ENCODE assay signal across 9 mouse cellular contexts in genomic region chr15:27997917-27998316, GRCm38 (mm10). TPM values are rescaled to one million over a fixed set of nuclear protein-coding genes. Genes with fewer than 3 reads are reported as not detected.
DNase-seq lines count a peak whose midpoint lies in the region; ATAC-seq and TF ChIP-seq lines count a peak whose summit lies in the region.
"Had no signal": no experiment of that assay in that cellular context is flagged by ENCODE, and none has a peak within 500 bp of the region (broad histone marks: within the 10 kb centered on the region; RNA-seq: fewer than 3 reads in every experiment).

No protein-coding gene starts in this region.

- peak; percentile 30 for TF ChIP-seq CTCF in heart, adult 2 months (IDR thresholded peaks at IDR 0.05)
- peak; percentile 33; the same call in 1 of the 2 replicates for TF ChIP-seq CTCF in hindbrain, postnatal 0 days (IDR thresholded peaks at IDR 0.05; ENCODE audit: low read depth)

- TF ChIP-seq POLR2A in heart, adult 2 months (IDR thresholded peaks at IDR 0.05; ENCODE audit: insufficient read depth, low read depth, low read length): no peak

- H3K9ac ChIP-seq in heart, adult 2 months (ENCODE audit: low read depth, low read length): no peak overlapping the region
- no peak overlapping the region for H3K9ac ChIP-seq in lung, embryonic 15.5 days
- H3K9ac ChIP-seq in hindbrain, postnatal 0 days (replicated peaks; ENCODE audit: low read length): no peak overlapping the region
- no peak overlapping the region for H3K9ac ChIP-seq in stomach, embryonic 15.5 days

- peak overlapping the region; percentile 57 for H3K27ac ChIP-seq in heart, adult 2 months
- 0 out of 2 replicates have a peak overlapping the region, but pooled peaks have one; percentile 60 for H3K27ac ChIP-seq in lung, embryonic 15.5 days
- H3K27ac ChIP-seq in hindbrain, postnatal 0 days: no peak overlapping the region
- H3K27ac ChIP-seq in stomach, embryonic 15.5 days: peak overlapping the region; percentile 35; the same call in 1 of the 2 replicates

- no peak for TF ChIP-seq EP300 in heart, adult 2 months (IDR thresholded peaks at IDR 0.05; ENCODE audit: insufficient read depth, low read depth, low read length)

- peaks cover 13% of the 10 kb centered on the region for H3K36me3 ChIP-seq in heart, adult 2 months (ENCODE audit: control insufficient read depth, insufficient read depth, low read length)
- no peaks in the 10 kb centered on the region for H3K36me3 ChIP-seq in lung, embryonic 15.5 days
- H3K36me3 ChIP-seq in hindbrain, postnatal 0 days (ENCODE audit: insufficient read depth, low read length): no peaks in the 10 kb centered on the region
- no peaks in the 10 kb centered on the region for H3K36me3 ChIP-seq in stomach, embryonic 15.5 days

- intact Hi-C loops in heart, adult 2 months (cut with DNase I): no loop called here

- DNase-seq in heart, adult 2 months: no peak
- DNase-seq in heart, adult 11 months: no peak
- DNase-seq in lung, adult 18-20 months: no peak
- no peak for DNase-seq in hindbrain, postnatal 0 days (ENCODE audit: low spot score)
- DNase-seq in spleen, postnatal 10 days (ENCODE audit: low spot score in 2 of 2): no peak
- DNase-seq in layer of hippocampus, adult 11-12 months (ENCODE audit: low spot score): no peak
- DNase-seq: thymus, postnatal 14 days had no signal

- no peak for ATAC-seq in lung, embryonic 15.5 days (ENCODE audit: borderline replicate concordance, extremely low read depth, low FRiP score, low TSS enrichment)
- no peak for ATAC-seq in hindbrain, postnatal 0 days
- ATAC-seq in stomach, embryonic 15.5 days (ENCODE audit: insufficient read depth, low FRiP score, low read depth): no peak

- peaks cover 4% of the 10 kb centered on the region for H3K79me2 ChIP-seq in heart, adult 2 months (replicated peaks; ENCODE audit: control insufficient read depth, insufficient read depth, low read length)

- H3K9me3 ChIP-seq in lung, embryonic 15.5 days: no peaks in the 10 kb centered on the region
- no peaks in the 10 kb centered on the region for H3K9me3 ChIP-seq in hindbrain, postnatal 0 days (ENCODE audit: low read length)
- H3K9me3 ChIP-seq in stomach, embryonic 15.5 days: no peaks in the 10 kb centered on the region

- WGBS in heart, adult 2 months: 31% methylated on average over 8 of the region's 8 CpGs
- WGBS in lung, embryonic 15.5 days: 12% methylated on average over 8 of the region's 8 CpGs
- 13% methylated on average over 8 of the region's 8 CpGs for WGBS in hindbrain, postnatal 0 days
- WGBS in stomach, embryonic 15.5 days: 22% methylated on average over 8 of the region's 8 CpGs

- no peak overlapping the region for H3K4me3 ChIP-seq in heart, adult 2 months
- H3K4me3 ChIP-seq in lung, embryonic 15.5 days: no peak overlapping the region
- no peak overlapping the region for H3K4me3 ChIP-seq in hindbrain, postnatal 0 days (ENCODE audit: low read length)
- H3K4me3 ChIP-seq in stomach, embryonic 15.5 days (replicated peaks): no peak overlapping the region

- H3K4me1 ChIP-seq in heart, adult 2 months (ENCODE audit: control insufficient read depth, insufficient read depth, low read length): peaks cover 29% of the 10 kb centered on the region
- H3K4me1 ChIP-seq in lung, embryonic 15.5 days: peaks cover 75% of the 10 kb centered on the region
- H3K4me1 ChIP-seq in hindbrain, postnatal 0 days (ENCODE audit: insufficient read depth, low read length): peaks cover 49% of the 10 kb centered on the region
- H3K4me1 ChIP-seq in stomach, embryonic 15.5 days: peaks cover 44% of the 10 kb centered on the region

- no peaks in the 10 kb centered on the region for H3K27me3 ChIP-seq in heart, adult 2 months (ENCODE audit: control insufficient read depth, insufficient read depth, low read length)
- H3K27me3 ChIP-seq in lung, embryonic 15.5 days: no peaks in the 10 kb centered on the region
- no peaks in the 10 kb centered on the region for H3K27me3 ChIP-seq in hindbrain, postnatal 0 days (ENCODE audit: insufficient read depth, low read length)
- H3K27me3 ChIP-seq in stomach, embryonic 15.5 days (replicated peaks): no peaks in the 10 kb centered on the region

- H3K4me2 ChIP-seq in lung, embryonic 15.5 days: no peak overlapping the region; the same call in 1 of the 2 replicates
- H3K4me2 ChIP-seq in hindbrain, postnatal 0 days (ENCODE audit: low read depth, low read length): 0 out of 2 replicates have a peak overlapping the region, but pooled peaks have one; percentile 3
- no peak overlapping the region for H3K4me2 ChIP-seq in stomach, embryonic 15.5 days

RNA-seq across cellular contexts. Expression of gene Trio, which starts 27.7 kb away (rescaled TPM):
- 10 to 100 TPM; 33.8 to 44.2 TPM for total RNA-seq in heart, adult 2 months (2021)
- 28.0 and 41.3 TPM in 2 replicates for polyA plus RNA-seq in heart, adult 2 months (2012; rRNA removed)
- polyA plus RNA-seq in lung, embryonic 15.5 days (2015; fragmentation: Nextera tagmentation; extraction: Ambion mirVana): 17.4 and 18.7 TPM in 2 replicates
- 188 and 197 TPM in 2 replicates for total RNA-seq in hindbrain, postnatal 0 days (2014; rRNA removed)
- 19.9 and 24.0 TPM in 2 replicates for polyA plus RNA-seq in hindbrain, postnatal 0 days (2015; fragmentation: Nextera tagmentation; extraction: Ambion mirVana)
- polyA plus RNA-seq in stomach, embryonic 15.5 days (2015; fragmentation: Nextera tagmentation; extraction: Ambion mirVana): 20.9 and 26.7 TPM in 2 replicates
